Comparison of ENCODE assay signal across 21 mouse cellular contexts in the genomic region with DNA sequence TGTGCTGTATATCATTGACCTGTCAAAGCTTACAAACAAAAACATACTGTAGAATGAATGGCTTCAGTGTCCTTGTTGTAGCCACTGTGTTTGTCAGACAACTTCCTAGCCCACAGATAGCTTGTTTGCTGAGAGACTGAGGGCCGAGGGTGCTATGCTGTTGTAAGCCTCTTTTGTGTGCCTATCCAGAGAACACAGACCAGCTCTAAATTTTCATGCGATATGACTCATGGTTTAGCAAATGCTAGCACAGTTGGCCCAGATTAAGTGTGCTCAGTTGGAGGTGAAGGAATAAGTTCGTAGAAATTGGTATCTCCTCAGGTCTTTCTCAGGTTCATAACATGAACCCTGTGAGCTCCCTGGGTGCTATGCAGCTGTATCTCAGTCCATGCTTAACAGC.
DNase-seq lines count a peak whose midpoint lies in the region; ATAC-seq and TF ChIP-seq lines count a peak whose summit lies in the region.
"Had no signal": no experiment of that assay in that cellular context is flagged by ENCODE, and none has a peak within 500 bp of the region (broad histone marks: within the 10 kb centered on the region; RNA-seq: fewer than 3 reads in every experiment).

No protein-coding gene starts in this region.

- no peak for TF ChIP-seq EP300 in stomach, postnatal 0 days (optimal IDR thresholded peaks at IDR 0.05)

- H3K4me3 ChIP-seq in limb, embryonic 15.5 days, result no peak overlapping the region
- H3K4me3 ChIP-seq in stomach, postnatal 0 days (ENCODE audit: low read depth, low read length), result no peak overlapping the region
- H3K4me3 ChIP-seq in left cerebral cortex, adult 2 months, result no peak overlapping the region
- H3K4me3 ChIP-seq: embryonic facial prominence, embryonic 13.5 days; forebrain, embryonic 12.5 days; heart, embryonic 10.5 days; hindbrain, embryonic 12.5 days had no signal

- peaks cover 5% of the 10 kb centered on the region; the same call in 1 of the 2 replicates for H3K4me1 ChIP-seq in limb, embryonic 15.5 days
- H3K4me1 ChIP-seq in stomach, postnatal 0 days (replicated peaks; ENCODE audit: control insufficient read depth, insufficient read depth), result no peaks in the 10 kb centered on the region
- H3K4me1 ChIP-seq: embryonic facial prominence, embryonic 13.5 days; forebrain, embryonic 12.5 days; heart, embryonic 10.5 days; hindbrain, embryonic 12.5 days had no signal

- DNase-seq in adrenal gland, adult 2 months, result peak; percentile 6
- DNase-seq in adrenal gland, adult 8-10 months, result no peak
- peak; percentile 48 for DNase-seq in NIH3T3 (ENCODE audit: low read depth)
- no peak for DNase-seq in stomach, postnatal 0 days (ENCODE audit: low spot score)
- no peak for DNase-seq in spleen, postnatal 14 days (ENCODE audit: low spot score in 2 of 2)
- no peak for DNase-seq in left cerebral cortex, adult 2 months (ENCODE audit: extremely low spot score in 1 of 2, low spot score in 2 of 2)
- DNase-seq: adrenal gland, postnatal 14 days; cerebellum, adult 18-20 months; cerebellum, adult 9-11 months; cerebellum, postnatal 36 days; forebrain, postnatal 0 days; gastrocnemius, postnatal 10 days; heart, adult 18-20 months; heart, postnatal 10 days; heart, postnatal 4 days had no signal

- ATAC-seq in limb, embryonic 15.5 days (ENCODE audit: insufficient number of reproducible peaks, low FRiP score, low TSS enrichment, low read depth), result no peak
- ATAC-seq in stomach, postnatal 0 days (ENCODE audit: low FRiP score, low TSS enrichment), result peak; percentile 54; the same call in 1 of the 2 replicates
- ATAC-seq: forebrain, postnatal 0 days; hindbrain, postnatal 0 days had no signal

- no peak for TF ChIP-seq CTCF in stomach, postnatal 0 days (IDR thresholded peaks at IDR 0.05; ENCODE audit: low read depth)
- TF ChIP-seq CTCF in left cerebral cortex, adult 2 months (IDR thresholded peaks at IDR 0.05), result no peak

- H3K36me3 ChIP-seq in limb, embryonic 15.5 days, result no peaks in the 10 kb centered on the region
- no peaks in the 10 kb centered on the region for H3K36me3 ChIP-seq in stomach, postnatal 0 days (ENCODE audit: control insufficient read depth, insufficient read depth, low read length)
- H3K36me3 ChIP-seq: embryonic facial prominence, embryonic 13.5 days; forebrain, embryonic 12.5 days; heart, embryonic 10.5 days; hindbrain, embryonic 12.5 days had no signal

- H3K4me2 ChIP-seq in limb, embryonic 15.5 days, result no peak overlapping the region
- no peak overlapping the region for H3K4me2 ChIP-seq in stomach, postnatal 0 days (replicated peaks; ENCODE audit: low read depth)
- H3K4me2 ChIP-seq: embryonic facial prominence, embryonic 13.5 days; forebrain, embryonic 12.5 days; hindbrain, embryonic 12.5 days had no signal

- peak overlapping the region; percentile 22; the same call in 1 of the 2 replicates for H3K27ac ChIP-seq in limb, embryonic 15.5 days
- no peak overlapping the region for H3K27ac ChIP-seq in stomach, postnatal 0 days (replicated peaks)
- H3K27ac ChIP-seq in left cerebral cortex, adult 2 months, result no peak overlapping the region
- H3K27ac ChIP-seq: embryonic facial prominence, embryonic 13.5 days; forebrain, embryonic 12.5 days; heart, embryonic 10.5 days; hindbrain, embryonic 12.5 days; hindbrain, postnatal 0 days had no signal

- H3K9me3 ChIP-seq in limb, embryonic 15.5 days, result no peaks in the 10 kb centered on the region
- H3K9me3 ChIP-seq in stomach, postnatal 0 days (ENCODE audit: control insufficient read depth, low read length), result no peaks in the 10 kb centered on the region
- H3K9me3 ChIP-seq: embryonic facial prominence, embryonic 13.5 days; forebrain, embryonic 12.5 days; heart, embryonic 10.5 days; hindbrain, embryonic 12.5 days had no signal

- 59% methylated on average over 3 of the region's 3 CpGs for WGBS in limb, embryonic 15.5 days
- WGBS in stomach, postnatal 0 days, result 22% methylated on average over 3 of the region's 3 CpGs

- intact Hi-C loops in left cerebral cortex, adult 2 months (cut with DNase I), result no loop called here

- H3K27me3 ChIP-seq in limb, embryonic 15.5 days, result no peaks in the 10 kb centered on the region
- H3K27me3 ChIP-seq in stomach, postnatal 0 days (ENCODE audit: control insufficient read depth, insufficient read depth, low read length), result no peaks in the 10 kb centered on the region
- H3K27me3 ChIP-seq: embryonic facial prominence, embryonic 13.5 days; forebrain, embryonic 12.5 days; hindbrain, embryonic 12.5 days had no signal

- H3K9ac ChIP-seq in limb, embryonic 15.5 days, result no peak overlapping the region
- no peak overlapping the region for H3K9ac ChIP-seq in stomach, postnatal 0 days (ENCODE audit: low read length)
- H3K9ac ChIP-seq: embryonic facial prominence, embryonic 13.5 days; forebrain, embryonic 12.5 days; forebrain, postnatal 0 days; hindbrain, embryonic 12.5 days had no signal

Comparison
In these comparisons a context has a peak if more than half of its experiments do, and no peak if none do; other contexts are left out.
1. DNase-seq: peak in adrenal gland, adult 2 months (single experiment) and NIH3T3 (single experiment); none in adrenal gland, adult 8-10 months (single experiment), stomach, postnatal 0 days (single experiment), spleen, postnatal 14 days (0 of 2) and left cerebral cortex, adult 2 months (0 of 2).